Mouse (Mus musculus): ENCODE data around the gene Cdc37l1. TPM values are rescaled to one million over a fixed set of nuclear protein-coding genes. Genes with fewer than 3 reads are reported as not detected.

Gene Cdc37l1
- total and polyA plus RNA-seq, 3 experiments = 17.2 to 27.7 TPM; not detected in 1

- Histone ChIP-seq H3K9ac (ENCODE audit: control insufficient read depth, low read depth, low read length, poor library complexity, severe bottlenecking) (no peak overlapping the region), H3K9me3 (replicated peaks; ENCODE audit: insufficient read depth, low read length) (no peaks in the 10 kb centered on the region), H3K27me3 (ENCODE audit: control insufficient read depth in 1 of 2, insufficient read depth in 2 of 2, low read length in 2 of 2) (no peaks in the 10 kb centered on the region), H3K36me3 (ENCODE audit: control insufficient read depth in 1 of 2, insufficient read depth in 2 of 2, low read length in 2 of 2) (peaks cover 0 to 3% of the 10 kb centered on the region in 2 experiments; a peak in 3 of 4 replicates), H3K79me2 (ENCODE audit: control insufficient read depth, insufficient read depth, low read length, poor library complexity) (peaks cover 7% of the 10 kb centered on the region; the same call in 1 of the 2 replicates), H3K4me1 (ENCODE audit: control insufficient read depth in 1 of 2, insufficient read depth in 2 of 2, low read length in 2 of 2) (no peaks in the 10 kb centered on the region; a peak in 1 of 4 replicates), H3K4me3 (ENCODE audit: control insufficient read depth in 1 of 2, insufficient read depth in 1 of 2, low read depth in 2 of 2, low read length in 2 of 2) (no peak overlapping the region), H3K27ac (ENCODE audit: control insufficient read depth, low read depth, low read length) (no peak overlapping the region)
- TF ChIP-seq GATA1 (IDR thresholded peaks at IDR 0.05; ENCODE audit: low read depth, low read length) (no peak), KAT2A (conservative IDR thresholded peaks at IDR 0.05; ENCODE audit: low read depth, low read length) (no peak), ZKSCAN1 (IDR thresholded peaks at IDR 0.05; ENCODE audit: low read depth, low read length) (no peak), POLR2AphosphoS2 (IDR thresholded peaks at IDR 0.05; ENCODE audit: low read length) (no peak), ELF1 (IDR thresholded peaks at IDR 0.05; ENCODE audit: low read depth, low read length) (no peak), UBTF (IDR thresholded peaks at IDR 0.05; ENCODE audit: borderline replicate concordance, insufficient read depth, low read depth, low read length) (no peak), JUND (IDR thresholded peaks at IDR 0.05; ENCODE audit: low read depth, low read length) (no peak), MAZ (IDR thresholded peaks at IDR 0.05; ENCODE audit: low read depth, low read length) (no peak), NELFE (IDR thresholded peaks at IDR 0.05; ENCODE audit: low read depth, low read length) (no peak), SMC3 (IDR thresholded peaks at IDR 0.05; ENCODE audit: low read depth, low read length) (no peak), ZNF384 (IDR thresholded peaks at IDR 0.05; ENCODE audit: low read depth, low read length) (no peak), RCOR1 (IDR thresholded peaks at IDR 0.05; ENCODE audit: low read depth, low read length) (no peak), MAFK (IDR thresholded peaks at IDR 0.05; ENCODE audit: borderline replicate concordance, low read depth, low read length) (no peak), MEF2A (IDR thresholded peaks at IDR 0.05; ENCODE audit: extremely low read depth, insufficient replicate concordance, low read depth, low read length, poor library complexity, severe bottlenecking) (no peak)
- no peak for DNase-seq (ENCODE audit: low read depth, low spot score)
Measured at GRCm38 (mm10) chr19:29037026-29037425, 46.9 kb downstream of the Cdc37l1 start.

GRCm38 (mm10) chr19:29037541-29037940 is 47.4 kb downstream of the Cdc37l1 start:
- H3K36me3 ChIP-seq (ENCODE audit: control insufficient read depth in 1 of 2, insufficient read depth in 2 of 2, low read length in 2 of 2) = peaks cover 0 to 2% of the 10 kb centered on the region in 2 experiments; a peak in 3 of 4 replicates
- TF ChIP-seq ZKSCAN1 (IDR thresholded peaks at IDR 0.05; ENCODE audit: low read depth, low read length) = no peak
- TF ChIP-seq POLR2AphosphoS2 (IDR thresholded peaks at IDR 0.05; ENCODE audit: low read length) = no peak
- TF ChIP-seq GABPA (IDR thresholded peaks at IDR 0.05; ENCODE audit: low read depth, low read length) = no peak
- no peak for TF ChIP-seq MYC (IDR thresholded peaks at IDR 0.05; ENCODE audit: low read depth, low read length)
- no peak for TF ChIP-seq MXI1 (IDR thresholded peaks at IDR 0.05; ENCODE audit: low read depth, low read length)
- TF ChIP-seq POLR2AphosphoS5 (IDR thresholded peaks at IDR 0.05; ENCODE audit: borderline replicate concordance, low read depth, low read length) = no peak
- H3K4me3 ChIP-seq (ENCODE audit: control insufficient read depth in 1 of 2, insufficient read depth in 1 of 2, low read depth in 2 of 2, low read length in 2 of 2) = no peak overlapping the region
- H3K27ac ChIP-seq (ENCODE audit: control insufficient read depth, low read depth, low read length) = no peak overlapping the region
- H3K9me3 ChIP-seq (replicated peaks; ENCODE audit: insufficient read depth, low read length) = no peaks in the 10 kb centered on the region
- no peak for DNase-seq (ENCODE audit: low read depth, low spot score)
- peaks cover 8% of the 10 kb centered on the region; the same call in 1 of the 2 replicates for H3K79me2 ChIP-seq (ENCODE audit: control insufficient read depth, insufficient read depth, low read length, poor library complexity)
- no peak overlapping the region for H3K9ac ChIP-seq (ENCODE audit: control insufficient read depth, low read depth, low read length, poor library complexity, severe bottlenecking)
- no peaks in the 10 kb centered on the region; a peak in 1 of 4 replicates for H3K4me1 ChIP-seq (ENCODE audit: control insufficient read depth in 1 of 2, insufficient read depth in 2 of 2, low read length in 2 of 2)
- no peaks in the 10 kb centered on the region for H3K27me3 ChIP-seq (ENCODE audit: control insufficient read depth in 1 of 2, insufficient read depth in 2 of 2, low read length in 2 of 2)
